Mouse (Mus musculus) embryonic facial prominence, embryonic 14.5 days (tissue): ENCODE data around the gene Plekhm3. TPM values are rescaled to one million over a fixed set of nuclear protein-coding genes. Genes with fewer than 3 reads are reported as not detected.

Experiments
- ATAC-seq: fragments of 200-750 bp; cut with Nextera tagmentation; 2 replicates; pipeline ENCODE4 v1.8.0; 2017; ENCODE audit warnings: low read depth, moderate number of reproducible peaks, moderate TSS enrichment
- DNase-seq: peaks from one replicate; pipeline ENCODE4 v3.0.0-alpha.2; 2015; ENCODE audit warnings: low spot score
- H3K27ac ChIP-seq: fragments of 300-500 bp; sonication (generic); replicated peaks from 2 replicates; pipeline ENCODE4 v1.5.1; 2014; ENCODE audit warnings: low read depth, mild to moderate bottlenecking, low read length, moderate library complexity
- H3K27me3 ChIP-seq: fragments of 300-500 bp; sonication (generic); replicated peaks from 2 replicates; pipeline ENCODE4 v1.6.1; 2014; ENCODE audit warnings: low read length; ENCODE audit not compliant: control insufficient read depth, insufficient read depth
- H3K36me3 ChIP-seq: fragments of 300-500 bp; sonication (generic); 2 replicates; pipeline ENCODE4 v1.6.1; 2014; ENCODE audit warnings: low read length, mixed read lengths; ENCODE audit not compliant: control insufficient read depth, insufficient read depth
- H3K4me1 ChIP-seq: fragments of 300-500 bp; sonication (generic); 2 replicates; pipeline ENCODE4 v1.6.1; 2014; ENCODE audit warnings: antibody characterized with exemption, low read length; ENCODE audit not compliant: control insufficient read depth, insufficient read depth
- H3K4me2 ChIP-seq: fragments of 300-500 bp; sonication (generic); 2 replicates; pipeline ENCODE4 v1.6.1; 2014; ENCODE audit warnings: low read depth, mild to moderate bottlenecking, low read length, moderate library complexity, mixed read lengths
- H3K4me3 ChIP-seq: fragments of 300-500 bp; sonication (generic); 2 replicates; pipeline ENCODE4 v1.5.1; 2014; ENCODE audit warnings: low read depth, mild to moderate bottlenecking, low read length
- H3K9ac ChIP-seq: fragments of 300-500 bp; sonication (generic); 2 replicates; pipeline ENCODE4 v1.6.1; 2014; ENCODE audit warnings: low read depth, mild to moderate bottlenecking, low read length, moderate library complexity, mixed read lengths
- H3K9me3 ChIP-seq: fragments of 300-500 bp; sonication (generic); 2 replicates; pipeline ENCODE4 v1.6.1; 2016; ENCODE audit warnings: low read length; ENCODE audit not compliant: control insufficient read depth
- WGBS: fragments of 180-500 bp; shearing (Covaris S2); extraction: QIAGEN DNeasy Blood & Tissue Kit; methylation state at CpG from one replicate; pipeline ENCODE4 v1.1.7; 2014; 5-methylcytosine and 5-hydroxymethylcytosine counted together
- polyA plus RNA-seq: library from polyadenylated mRNA; unstranded; fragments of >200 nt; fragmentation: Nextera tagmentation; extraction: Ambion mirVana; gene quantifications from 2 replicates; pipeline ENCODE4 v1.2.1, GENCODE M21; 2014

Gene Plekhm3
- polyA plus RNA-seq, 1 experiment from 2014 or later = 6.0 TPM

GRCm38 (mm10) chr1:64826348-64827103, 130.1 kb downstream of the Plekhm3 start:
- no peak for DNase-seq
- no peaks in the 10 kb centered on the region for H3K36me3 ChIP-seq
- H3K4me3 ChIP-seq = no peak overlapping the region
- no peaks in the 10 kb centered on the region for H3K27me3 ChIP-seq
- no peaks in the 10 kb centered on the region for H3K4me1 ChIP-seq
- WGBS = 68% methylated on average over 6 of the region's 6 CpGs
- H3K9me3 ChIP-seq = no peaks in the 10 kb centered on the region
- no peak overlapping the region for H3K9ac ChIP-seq
- ATAC-seq = no peak
- no peak overlapping the region for H3K27ac ChIP-seq
- H3K4me2 ChIP-seq = no peak overlapping the region

GRCm38 (mm10) chr1:64823564-64823963, 133.1 kb downstream of the Plekhm3 start:
- no peaks in the 10 kb centered on the region for H3K4me1 ChIP-seq
- H3K27me3 ChIP-seq = no peaks in the 10 kb centered on the region
- H3K36me3 ChIP-seq = no peaks in the 10 kb centered on the region
- no peak overlapping the region for H3K9ac ChIP-seq
- no peaks in the 10 kb centered on the region for H3K9me3 ChIP-seq
- H3K4me3 ChIP-seq = no peak overlapping the region
- H3K27ac ChIP-seq = no peak overlapping the region
- 54% methylated on average over 6 of the region's 6 CpGs for WGBS
- DNase-seq (no peak), ATAC-seq (no peak)
- H3K4me2 ChIP-seq = no peak overlapping the region

GRCm38 (mm10) chr1:64817709-64818108, 138.9 kb downstream of the Plekhm3 start:
- Histone ChIP-seq H3K27ac (no peak overlapping the region), H3K4me3 (no peak overlapping the region), H3K9me3 (no peaks in the 10 kb centered on the region), H3K9ac (no peak overlapping the region), H3K36me3 (no peaks in the 10 kb centered on the region), H3K4me1 (no peaks in the 10 kb centered on the region), H3K27me3 (no peaks in the 10 kb centered on the region), H3K4me2 (no peak overlapping the region)
- ATAC-seq (no peak), DNase-seq (no peak)
- 72% methylated on average over 5 of the region's 5 CpGs for WGBS

GRCm38 (mm10) chr1:64813182-64813581, 143.4 kb downstream of the Plekhm3 start:
- Histone ChIP-seq H3K4me1 (0 out of 2 replicates have a peak, but pooled peaks cover 5% of the 10 kb centered on the region), H3K9ac (no peak overlapping the region), H3K27me3 (no peaks in the 10 kb centered on the region), H3K9me3 (no peaks in the 10 kb centered on the region), H3K27ac (no peak overlapping the region), H3K4me3 (no peak overlapping the region), H3K36me3 (no peaks in the 10 kb centered on the region), H3K4me2 (no peak overlapping the region)
- WGBS = 92% methylated on average over 2 of the region's 2 CpGs
- DNase-seq (no peak), ATAC-seq (no peak)

- Histone ChIP-seq H3K9me3 (no peaks in the 10 kb centered on the region), H3K27me3 (no peaks in the 10 kb centered on the region), H3K4me1 (0 out of 2 replicates have a peak, but pooled peaks cover 5% of the 10 kb centered on the region), H3K4me2 (no peak overlapping the region), H3K27ac (no peak overlapping the region), H3K4me3 (no peak overlapping the region), H3K36me3 (no peaks in the 10 kb centered on the region), H3K9ac (no peak overlapping the region)
- ATAC-seq (no peak), DNase-seq (no peak)
- 94% methylated on average over 1 of the region's 1 CpGs for WGBS
Observed at GRCm38 (mm10) chr1:64811956-64812355, 144.7 kb downstream of the Plekhm3 start.

GRCm38 (mm10) chr1:64809085-64809484, 147.5 kb downstream of the Plekhm3 start:
- ATAC-seq = peak; percentile 90
- Histone ChIP-seq H3K9me3 (no peaks in the 10 kb centered on the region), H3K27me3 (no peaks in the 10 kb centered on the region), H3K4me3 (no peak overlapping the region), H3K27ac (0 out of 2 replicates have a peak overlapping the region, but pooled peaks have one; percentile 10), H3K36me3 (no peaks in the 10 kb centered on the region), H3K9ac (no peak overlapping the region), H3K4me2 (no peak overlapping the region), H3K4me1 (0 out of 2 replicates have a peak, but pooled peaks cover 5% of the 10 kb centered on the region)
- 55% methylated on average over 2 of the region's 2 CpGs for WGBS
- peak; percentile 85 for DNase-seq

- Histone ChIP-seq H3K9ac (no peak overlapping the region), H3K9me3 (no peaks in the 10 kb centered on the region), H3K36me3 (no peaks in the 10 kb centered on the region), H3K27me3 (no peaks in the 10 kb centered on the region), H3K4me2 (no peak overlapping the region), H3K4me1 (0 out of 2 replicates have a peak, but pooled peaks cover 5% of the 10 kb centered on the region), H3K27ac (no peak overlapping the region), H3K4me3 (no peak overlapping the region)
- no peak for ATAC-seq
- DNase-seq = peak; percentile 48
- 43% methylated on average over 1 of the region's 1 CpGs for WGBS
Observed at GRCm38 (mm10) chr1:64807766-64808165, 148.9 kb downstream of the Plekhm3 start.

GRCm38 (mm10) chr1:64805217-64805616, 151.4 kb downstream of the Plekhm3 start:
- WGBS = 40% methylated on average over 2 of the region's 2 CpGs
- no peaks in the 10 kb centered on the region for H3K27me3 ChIP-seq
- no peak for ATAC-seq

GRCm38 (mm10) chr1:64802631-64803030, 154.0 kb downstream of the Plekhm3 start:
- Histone ChIP-seq H3K4me3 (no peak overlapping the region), H3K4me2 (no peak overlapping the region), H3K27me3 (no peaks in the 10 kb centered on the region), H3K27ac (no peak overlapping the region), H3K9me3 (no peaks in the 10 kb centered on the region), H3K9ac (no peak overlapping the region), H3K36me3 (no peaks in the 10 kb centered on the region), H3K4me1 (no peaks in the 10 kb centered on the region)
- ATAC-seq (no peak), DNase-seq (peak; percentile 22)
- 41% methylated on average over 6 of the region's 6 CpGs for WGBS

More at GRCm38 (mm10) chr1:64805217-64805616, 151.4 kb downstream of the Plekhm3 start:
- Histone ChIP-seq H3K36me3 (no peaks in the 10 kb centered on the region), H3K27ac (no peak overlapping the region), H3K4me1 (0 out of 2 replicates have a peak, but pooled peaks cover 5% of the 10 kb centered on the region), H3K9me3 (no peaks in the 10 kb centered on the region), H3K4me3 (no peak overlapping the region), H3K4me2 (no peak overlapping the region), H3K9ac (no peak overlapping the region)
- peak; percentile 36 for DNase-seq
